Mouse (Mus musculus) cortical plate, adult 2 months (tissue): ENCODE data around the gene Nectin2. TPM values are rescaled to one million over a fixed set of nuclear protein-coding genes. Genes with fewer than 3 reads are reported as not detected.

ENCODE experiments used
- H3K27ac ChIP-seq: fragments of 200-500 bp; 2 replicates; pipeline ENCODE4 v1.5.1; 2012; ENCODE audit warnings: low read length, control low read depth, inconsistent platforms; ENCODE audit not compliant: insufficient read depth
- H3K4me1 ChIP-seq: fragments of 200-500 bp; 2 replicates; pipeline ENCODE4 v1.6.1; 2011; ENCODE audit warnings: low read length; ENCODE audit not compliant: control insufficient read depth, insufficient read depth
- H3K4me3 ChIP-seq: fragments of 200-500 bp; 2 replicates; pipeline ENCODE4 v1.5.1; 2011; ENCODE audit warnings: mild to moderate bottlenecking, low read length, control low read depth; ENCODE audit not compliant: insufficient read depth
- CTCF ChIP-seq: fragments of 200-500 bp; IDR thresholded peaks from 2 replicates; pipeline ENCODE4 v1.5.1; 2011; ENCODE audit warnings: mild to moderate bottlenecking, control low read depth, low read length; ENCODE audit not compliant: insufficient read depth; ENCODE audit errors: extremely low read depth
- POLR2A ChIP-seq: fragments of 200-500 bp; IDR thresholded peaks from 2 replicates; pipeline ENCODE4 v1.6.1; 2011; ENCODE audit warnings: mild to moderate bottlenecking, low read length, control low read depth; ENCODE audit not compliant: insufficient read depth; ENCODE audit errors: extremely low read depth
- polyA plus RNA-seq: library from polyadenylated mRNA; depleted of rRNA; stranded (reverse); fragments of >200 nt; gene quantifications from 2 replicates; pipeline ENCODE4 v1.2.3, GENCODE M21; 2012

Nectin2 gene
- polyA plus RNA-seq, 1 experiment, result 6.9 TPM

GRCm38 (mm10) chr7:19744590-19745385, 5.5 kb downstream of the Nectin2 start:
- H3K4me1 ChIP-seq, result no peaks in the 10 kb centered on the region
- H3K27ac ChIP-seq, result no peak overlapping the region
- TF ChIP-seq POLR2A (no peak), CTCF (no peak)
- no peak overlapping the region for H3K4me3 ChIP-seq

DNA sequence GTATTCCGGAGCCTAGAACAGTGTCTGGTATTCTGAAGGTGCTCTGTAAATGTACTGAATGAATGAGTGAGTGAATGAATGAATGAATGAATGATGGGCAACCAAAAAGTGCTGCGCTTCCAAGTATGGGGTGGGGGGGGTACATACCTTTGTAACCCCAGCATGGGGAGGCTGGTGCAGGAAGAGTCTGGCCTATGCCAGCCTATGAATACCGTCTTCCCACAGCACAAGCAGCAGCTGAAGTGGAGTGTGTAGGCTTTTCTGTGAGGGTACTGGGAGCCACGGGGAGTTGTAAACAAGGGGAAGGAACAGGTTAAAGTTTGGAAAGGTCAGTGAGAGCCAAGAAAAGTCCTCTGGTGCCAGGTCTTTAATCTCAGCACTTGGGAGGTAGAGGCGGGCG, 6.5 kb downstream of the Nectin2 start:
- TF ChIP-seq POLR2A (no peak), CTCF (no peak)
- H3K4me3 ChIP-seq, result no peak overlapping the region
- no peaks in the 10 kb centered on the region for H3K4me1 ChIP-seq
- no peak overlapping the region for H3K27ac ChIP-seq

DNA sequence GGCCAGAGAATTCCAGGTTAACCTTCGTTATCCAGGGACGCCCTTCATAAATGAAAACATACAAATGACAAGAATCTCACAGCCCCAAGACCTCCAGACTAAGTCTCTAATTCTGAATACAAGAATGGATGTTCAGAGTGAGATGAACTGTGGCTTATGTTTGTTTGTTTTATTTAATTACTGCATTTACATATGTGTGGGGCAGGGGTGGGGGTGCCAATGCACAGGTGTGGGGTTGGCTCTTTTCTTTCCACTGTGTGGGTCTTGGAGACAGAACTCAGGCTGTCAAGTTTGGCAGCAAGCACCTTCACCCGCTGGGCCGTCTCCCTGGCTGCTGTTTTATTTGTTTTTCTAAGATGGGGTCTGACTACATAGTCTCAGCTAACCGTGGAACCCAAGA, 7.8 kb downstream of the Nectin2 start:
- Histone ChIP-seq H3K4me1 (no peaks in the 10 kb centered on the region), H3K27ac (no peak overlapping the region), H3K4me3 (no peak overlapping the region)
- no peak for TF ChIP-seq POLR2A

GRCm38 (mm10) chr7:19741329-19742031, 8.8 kb downstream of the Nectin2 start:
- TF ChIP-seq POLR2A, result no peak
- no peak overlapping the region for H3K4me3 ChIP-seq
- H3K27ac ChIP-seq, result no peak overlapping the region
- no peaks in the 10 kb centered on the region for H3K4me1 ChIP-seq

- H3K4me3 ChIP-seq, result no peak overlapping the region
- H3K4me1 ChIP-seq, result no peaks in the 10 kb centered on the region
- H3K27ac ChIP-seq, result no peak overlapping the region
- TF ChIP-seq CTCF (no peak), POLR2A (no peak)
Observed at GRCm38 (mm10) chr7:19740269-19740668, 10.0 kb downstream of the Nectin2 start.

DNA sequence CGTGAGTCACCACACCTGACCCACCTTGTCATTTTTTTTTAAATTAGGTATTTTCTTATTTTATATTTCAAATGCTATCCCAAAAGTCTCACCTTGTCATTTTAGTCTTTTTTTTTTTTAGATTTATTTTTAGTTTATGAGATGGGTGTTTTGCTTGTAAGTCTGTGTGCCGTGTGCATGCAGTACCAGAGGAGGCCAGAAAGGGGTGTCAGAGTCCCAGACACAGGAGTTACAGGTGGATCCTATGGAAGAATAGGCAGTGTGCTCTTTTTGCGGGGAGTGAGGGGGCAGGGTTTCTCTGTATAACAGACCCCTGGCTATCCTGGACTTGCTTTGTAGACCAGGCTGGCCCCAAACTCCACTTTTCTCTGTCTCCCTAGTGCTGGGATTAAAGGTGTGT, 11.5 kb downstream of the Nectin2 start:
- H3K4me1 ChIP-seq, result no peaks in the 10 kb centered on the region
- H3K4me3 ChIP-seq, result no peak overlapping the region
- TF ChIP-seq POLR2A (no peak), CTCF (0 out of 2 replicates have a peak, but pooled peaks have one; percentile 2)
- H3K27ac ChIP-seq, result no peak overlapping the region

- no peak for TF ChIP-seq CTCF
- TF ChIP-seq POLR2A, result no peak
- H3K4me3 ChIP-seq, result no peak overlapping the region
- no peak overlapping the region for H3K27ac ChIP-seq
- no peaks in the 10 kb centered on the region for H3K4me1 ChIP-seq
Observed at GRCm38 (mm10) chr7:19736389-19737057, 13.8 kb downstream of the Nectin2 start.

GRCm38 (mm10) chr7:19734178-19734666, 16.1 kb downstream of the Nectin2 start:
- Histone ChIP-seq H3K4me1 (no peaks in the 10 kb centered on the region), H3K27ac (no peak overlapping the region), H3K4me3 (no peak overlapping the region)
- no peak for TF ChIP-seq CTCF
- TF ChIP-seq POLR2A, result no peak

- no peaks in the 10 kb centered on the region for H3K4me1 ChIP-seq
- no peak overlapping the region for H3K27ac ChIP-seq
- H3K4me3 ChIP-seq, result no peak overlapping the region
- no peak for TF ChIP-seq CTCF
- no peak for TF ChIP-seq POLR2A
Observed at GRCm38 (mm10) chr7:19726541-19726940, 23.7 kb downstream of the Nectin2 start.

GRCm38 (mm10) chr7:19724167-19724566, 26.1 kb downstream of the Nectin2 start:
- no peak for TF ChIP-seq POLR2A
- TF ChIP-seq CTCF, result no peak
- H3K4me1 ChIP-seq, result no peaks in the 10 kb centered on the region
- no peak overlapping the region for H3K4me3 ChIP-seq
- H3K27ac ChIP-seq, result no peak overlapping the region
